Mouse (Mus musculus): ENCODE measurements at regions not wholly inside any gene's neighbourhood (a gene's known extent, or its start where the extent isn't known, plus 50 kb on each side); places are given as distances from the start of the nearest gene placed in this dataset.

- no peak overlapping the region for H3K9ac ChIP-seq (ENCODE audit: low read depth, low read length)
- no peak overlapping the region for H3K4me3 ChIP-seq (ENCODE audit: low read depth, low read length)
- ATAC-seq (ENCODE audit: low read depth) (no peak), DNase-seq (ENCODE audit: low spot score) (no peak)
- 60% methylated on average over 11 of the region's 11 CpGs for WGBS
- no peaks in the 10 kb centered on the region for H3K27me3 ChIP-seq (replicated peaks; ENCODE audit: control insufficient read depth, insufficient read depth, low read length)
- H3K9me3 ChIP-seq (ENCODE audit: control insufficient read depth, low read length) = no peaks in the 10 kb centered on the region
- H3K4me1 ChIP-seq (ENCODE audit: control insufficient read depth, insufficient read depth, low read length) = no peaks in the 10 kb centered on the region
- no peak overlapping the region for H3K4me2 ChIP-seq (ENCODE audit: low read depth, low read length)
- H3K36me3 ChIP-seq (ENCODE audit: control insufficient read depth, insufficient read depth, low read length) = no peaks in the 10 kb centered on the region
- no peak overlapping the region for H3K27ac ChIP-seq (replicated peaks; ENCODE audit: low read depth, low read length)
Measured at GRCm38 (mm10) chr8:103983860-103984594, 117.4 kb upstream of the Cdh5 start.

- DNase-seq (ENCODE audit: low spot score) = no peak
- no peak overlapping the region for H3K4me2 ChIP-seq (ENCODE audit: low read depth, low read length)
- no peaks in the 10 kb centered on the region for H3K36me3 ChIP-seq (ENCODE audit: control insufficient read depth, insufficient read depth, low read length)
- no peak overlapping the region for H3K4me3 ChIP-seq (ENCODE audit: low read depth, low read length)
- 92% methylated on average over 2 of the region's 2 CpGs for whole genome bisulfite sequencing
- no peaks in the 10 kb centered on the region for H3K9me3 ChIP-seq (ENCODE audit: control insufficient read depth, low read length)
- ATAC-seq (ENCODE audit: low read depth) = no peak
- H3K4me1 ChIP-seq (ENCODE audit: control insufficient read depth, insufficient read depth, low read length) = no peaks in the 10 kb centered on the region
- no peak overlapping the region for H3K9ac ChIP-seq (ENCODE audit: low read depth, low read length)
- H3K27ac ChIP-seq (replicated peaks; ENCODE audit: low read depth, low read length) = no peak overlapping the region
- H3K27me3 ChIP-seq (replicated peaks; ENCODE audit: control insufficient read depth, insufficient read depth, low read length) = no peaks in the 10 kb centered on the region
Measured at GRCm38 (mm10) chr8:103985640-103986039, 115.8 kb upstream of the Cdh5 start.

GRCm38 (mm10) chr8:103993897-103994296, 107.5 kb upstream of the Cdh5 start:
- DNase-seq (ENCODE audit: low spot score) (no peak), ATAC-seq (ENCODE audit: low read depth) (no peak)
- 79% methylated on average over 2 of the region's 2 CpGs for WGBS

GRCm38 (mm10) chr8:103998143-103998542, 103.3 kb upstream of the Cdh5 start:
- DNase-seq (ENCODE audit: low spot score) = no peak
- WGBS = 82% methylated on average over 6 of the region's 6 CpGs
- Histone ChIP-seq H3K4me3 (ENCODE audit: low read depth, low read length) (no peak overlapping the region), H3K9ac (ENCODE audit: low read depth, low read length) (no peak overlapping the region), H3K27ac (replicated peaks; ENCODE audit: low read depth, low read length) (no peak overlapping the region), H3K36me3 (ENCODE audit: control insufficient read depth, insufficient read depth, low read length) (no peaks in the 10 kb centered on the region), H3K27me3 (replicated peaks; ENCODE audit: control insufficient read depth, insufficient read depth, low read length) (no peaks in the 10 kb centered on the region), H3K4me1 (ENCODE audit: control insufficient read depth, insufficient read depth, low read length) (no peaks in the 10 kb centered on the region), H3K9me3 (ENCODE audit: control insufficient read depth, low read length) (no peaks in the 10 kb centered on the region), H3K4me2 (ENCODE audit: low read depth, low read length) (no peak overlapping the region)
- ATAC-seq (ENCODE audit: low read depth) = no peak

More at GRCm38 (mm10) chr8:103993897-103994296, 107.5 kb upstream of the Cdh5 start:
- Histone ChIP-seq H3K4me2 (ENCODE audit: low read depth, low read length) (no peak overlapping the region), H3K27ac (replicated peaks; ENCODE audit: low read depth, low read length) (no peak overlapping the region), H3K36me3 (ENCODE audit: control insufficient read depth, insufficient read depth, low read length) (no peaks in the 10 kb centered on the region), H3K9ac (ENCODE audit: low read depth, low read length) (no peak overlapping the region), H3K4me1 (ENCODE audit: control insufficient read depth, insufficient read depth, low read length) (no peaks in the 10 kb centered on the region), H3K27me3 (replicated peaks; ENCODE audit: control insufficient read depth, insufficient read depth, low read length) (no peaks in the 10 kb centered on the region), H3K9me3 (ENCODE audit: control insufficient read depth, low read length) (no peaks in the 10 kb centered on the region), H3K4me3 (ENCODE audit: low read depth, low read length) (no peak overlapping the region)

- no peak overlapping the region for H3K9ac ChIP-seq (ENCODE audit: low read depth, low read length)
- H3K27ac ChIP-seq (replicated peaks; ENCODE audit: low read depth, low read length) = no peak overlapping the region
- no peak overlapping the region for H3K4me3 ChIP-seq (ENCODE audit: low read depth, low read length)
- H3K36me3 ChIP-seq (ENCODE audit: control insufficient read depth, insufficient read depth, low read length) = no peaks in the 10 kb centered on the region
- H3K4me1 ChIP-seq (ENCODE audit: control insufficient read depth, insufficient read depth, low read length) = peaks cover 3% of the 10 kb centered on the region; the same call in 1 of the 2 replicates
- DNase-seq (ENCODE audit: low spot score) = no peak
- no peaks in the 10 kb centered on the region for H3K9me3 ChIP-seq (ENCODE audit: control insufficient read depth, low read length)
- no peak overlapping the region for H3K4me2 ChIP-seq (ENCODE audit: low read depth, low read length)
- no peak for ATAC-seq (ENCODE audit: low read depth)
- no peaks in the 10 kb centered on the region for H3K27me3 ChIP-seq (replicated peaks; ENCODE audit: control insufficient read depth, insufficient read depth, low read length)
- 67% methylated on average over 2 of the region's 2 CpGs for WGBS
Measured at GRCm38 (mm10) chr8:104007209-104007608, 94.2 kb upstream of the Cdh5 start.

GRCm38 (mm10) chr8:104008756-104009155, 92.7 kb upstream of the Cdh5 start:
- DNase-seq (ENCODE audit: low spot score) (no peak), ATAC-seq (ENCODE audit: low read depth) (no peak)
- WGBS = 68% methylated on average over 5 of the region's 5 CpGs
- H3K9ac ChIP-seq (ENCODE audit: low read depth, low read length) = no peak overlapping the region
- no peaks in the 10 kb centered on the region for H3K27me3 ChIP-seq (replicated peaks; ENCODE audit: control insufficient read depth, insufficient read depth, low read length)
- H3K4me2 ChIP-seq (ENCODE audit: low read depth, low read length) = no peak overlapping the region
- H3K27ac ChIP-seq (replicated peaks; ENCODE audit: low read depth, low read length) = no peak overlapping the region
- no peak overlapping the region for H3K4me3 ChIP-seq (ENCODE audit: low read depth, low read length)
- peaks cover 3% of the 10 kb centered on the region; the same call in 1 of the 2 replicates for H3K4me1 ChIP-seq (ENCODE audit: control insufficient read depth, insufficient read depth, low read length)
- H3K9me3 ChIP-seq (ENCODE audit: control insufficient read depth, low read length) = no peaks in the 10 kb centered on the region
- no peaks in the 10 kb centered on the region for H3K36me3 ChIP-seq (ENCODE audit: control insufficient read depth, insufficient read depth, low read length)

- no peak overlapping the region for H3K27ac ChIP-seq (replicated peaks; ENCODE audit: low read depth, low read length)
- no peak overlapping the region for H3K4me3 ChIP-seq (ENCODE audit: low read depth, low read length)
- H3K27me3 ChIP-seq (replicated peaks; ENCODE audit: control insufficient read depth, insufficient read depth, low read length) = no peaks in the 10 kb centered on the region
- H3K4me1 ChIP-seq (ENCODE audit: control insufficient read depth, insufficient read depth, low read length) = peaks cover 3% of the 10 kb centered on the region; the same call in 1 of the 2 replicates
- 86% methylated on average over 6 of the region's 6 CpGs for WGBS
- no peak overlapping the region for H3K9ac ChIP-seq (ENCODE audit: low read depth, low read length)
- no peak overlapping the region for H3K4me2 ChIP-seq (ENCODE audit: low read depth, low read length)
- H3K9me3 ChIP-seq (ENCODE audit: control insufficient read depth, low read length) = no peaks in the 10 kb centered on the region
- DNase-seq (ENCODE audit: low spot score) (no peak), ATAC-seq (ENCODE audit: low read depth) (no peak)
- H3K36me3 ChIP-seq (ENCODE audit: control insufficient read depth, insufficient read depth, low read length) = no peaks in the 10 kb centered on the region
Measured at GRCm38 (mm10) chr8:104009306-104009705, 92.1 kb upstream of the Cdh5 start.

GRCm38 (mm10) chr8:104022231-104022630, 79.2 kb upstream of the Cdh5 start:
- no peaks in the 10 kb centered on the region for H3K36me3 ChIP-seq (ENCODE audit: control insufficient read depth, insufficient read depth, low read length)
- H3K27me3 ChIP-seq (replicated peaks; ENCODE audit: control insufficient read depth, insufficient read depth, low read length) = no peaks in the 10 kb centered on the region
- DNase-seq (ENCODE audit: low spot score) = peak; percentile 44
- H3K9ac ChIP-seq (ENCODE audit: low read depth, low read length) = no peak overlapping the region
- no peak for ATAC-seq (ENCODE audit: low read depth)
- H3K9me3 ChIP-seq (ENCODE audit: control insufficient read depth, low read length) = no peaks in the 10 kb centered on the region
- no peak overlapping the region for H3K4me3 ChIP-seq (ENCODE audit: low read depth, low read length)
- 0 out of 2 replicates have a peak overlapping the region, but pooled peaks have one; percentile 4 for H3K4me2 ChIP-seq (ENCODE audit: low read depth, low read length)
- H3K27ac ChIP-seq (replicated peaks; ENCODE audit: low read depth, low read length) = peak overlapping the region; percentile 94
- H3K4me1 ChIP-seq (ENCODE audit: control insufficient read depth, insufficient read depth, low read length) = peaks cover 13% of the 10 kb centered on the region
- WGBS = 45% methylated on average over 7 of the region's 7 CpGs
